Mouse (Mus musculus) heart, embryonic 13.5 days (tissue): ENCODE measurements at regions not wholly inside any gene's neighbourhood (a gene's known extent, or its start where the extent isn't known, plus 50 kb on each side); places are given as distances from the start of the nearest gene placed in this dataset.

Source experiments
- ATAC-seq: fragments of 200-750 bp; cut with Nextera tagmentation; 2 replicates; pipeline ENCODE4 v1.8.0; 2017; ENCODE audit warnings: moderate TSS enrichment; ENCODE audit not compliant: insufficient number of reproducible peaks, low FRiP score, low TSS enrichment; ENCODE audit errors: extremely low read depth
- H3K27ac ChIP-seq: fragments of 300-500 bp; sonication (generic); replicated peaks from 2 replicates; pipeline ENCODE4 v1.5.1; 2015; ENCODE audit warnings: moderate library complexity, mild to moderate bottlenecking, inconsistent platforms
- H3K27me3 ChIP-seq: fragments of 300-500 bp; sonication (generic); replicated peaks from 2 replicates; pipeline ENCODE4 v1.6.1; 2015; ENCODE audit warnings: mild to moderate bottlenecking, inconsistent platforms
- H3K36me3 ChIP-seq: fragments of 300-500 bp; sonication (generic); 2 replicates; pipeline ENCODE4 v1.6.1; 2015; ENCODE audit warnings: mild to moderate bottlenecking, inconsistent platforms
- H3K4me1 ChIP-seq: fragments of 300-500 bp; sonication (generic); 2 replicates; pipeline ENCODE4 v1.6.1; 2015; ENCODE audit warnings: inconsistent platforms
- H3K4me2 ChIP-seq: fragments of 300-500 bp; sonication (generic); 2 replicates; pipeline ENCODE4 v1.6.1; 2015; ENCODE audit warnings: inconsistent platforms, mild to moderate bottlenecking, moderate library complexity
- H3K4me3 ChIP-seq: fragments of 300-500 bp; sonication (generic); 2 replicates; pipeline ENCODE4 v1.5.1; 2015; ENCODE audit warnings: moderate library complexity, mild to moderate bottlenecking, inconsistent platforms
- H3K9ac ChIP-seq: fragments of 300-500 bp; sonication (generic); 2 replicates; pipeline ENCODE4 v1.6.1; 2015; ENCODE audit warnings: inconsistent platforms, mild to moderate bottlenecking, moderate library complexity
- H3K9me3 ChIP-seq: fragments of 300-500 bp; sonication (generic); 2 replicates; pipeline ENCODE4 v1.6.1; 2016; ENCODE audit warnings: inconsistent platforms
- WGBS: fragments of 180-500 bp; shearing (Covaris S2); methylation state at CpG from one replicate; pipeline ENCODE4 v1.1.7; 2015; ENCODE audit warnings: mixed read lengths; 5-methylcytosine and 5-hydroxymethylcytosine counted together

DNA sequence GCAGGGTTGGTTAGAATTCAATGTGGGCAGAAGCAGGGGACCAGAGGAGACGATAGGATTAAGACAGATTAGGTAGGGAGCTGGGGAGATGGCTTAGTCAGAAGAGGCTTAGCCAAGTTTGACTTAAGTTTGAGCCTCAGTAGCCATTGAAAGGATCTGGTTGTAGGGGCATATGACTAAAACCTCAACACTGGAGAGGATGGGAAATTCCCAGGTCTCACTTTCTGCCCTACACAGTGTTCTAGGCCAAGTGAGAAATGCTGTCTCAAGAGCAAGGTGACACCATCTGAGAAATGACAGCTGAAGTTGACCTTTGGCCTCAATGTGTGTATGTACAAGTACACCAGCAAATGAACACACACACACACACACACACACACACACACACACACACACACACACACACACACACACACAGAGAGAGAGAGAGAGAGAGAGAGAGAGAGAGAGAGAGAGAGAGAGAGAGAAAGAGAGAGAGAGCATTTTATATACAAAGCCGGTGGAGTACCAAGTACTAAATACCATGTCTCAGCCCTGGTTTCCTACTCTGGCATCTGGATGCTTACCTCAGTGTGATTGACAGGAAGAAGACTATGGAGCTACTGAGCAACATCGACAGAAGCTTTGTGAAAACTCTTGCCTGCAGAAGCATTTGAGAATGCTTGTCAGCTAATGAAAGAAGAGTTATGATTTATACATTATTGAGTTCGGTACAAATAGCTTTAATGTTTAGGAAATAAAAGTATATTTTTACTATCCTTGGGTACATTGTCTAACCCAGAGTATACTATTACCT is 85.3 kb upstream of the 4933412E24Rik start:
- Histone ChIP-seq H3K4me1 (no peaks in the 10 kb centered on the region), H3K9ac (no peak overlapping the region), H3K9me3 (no peaks in the 10 kb centered on the region), H3K36me3 (no peaks in the 10 kb centered on the region), H3K4me2 (no peak overlapping the region), H3K27ac (no peak overlapping the region), H3K27me3 (no peaks in the 10 kb centered on the region), H3K4me3 (no peak overlapping the region)
- WGBS: 76% methylated on average over 4 of the region's 4 CpGs
- ATAC-seq: no peak

DNA sequence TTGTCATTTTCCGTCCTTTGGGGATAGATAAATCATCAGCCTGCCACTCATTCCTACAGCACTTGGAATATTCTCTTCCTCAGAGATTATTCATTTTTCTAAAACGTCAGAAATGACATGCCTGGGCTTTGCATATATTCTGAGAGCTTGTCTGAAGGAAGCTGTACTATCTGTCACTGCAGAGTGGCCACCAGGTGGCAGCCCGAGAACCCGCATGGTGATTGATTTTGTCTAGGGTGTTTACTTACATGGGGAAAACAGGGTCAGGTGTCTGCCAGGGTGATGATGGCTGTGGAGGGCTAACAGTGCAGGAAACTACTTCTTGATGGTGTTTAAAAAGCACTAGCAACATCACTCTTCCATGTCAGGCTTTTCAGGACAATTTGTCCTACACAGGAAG is 80.7 kb upstream of the 4933412E24Rik start:
- Histone ChIP-seq H3K4me2 (no peak overlapping the region), H3K4me1 (no peaks in the 10 kb centered on the region), H3K36me3 (no peaks in the 10 kb centered on the region), H3K27me3 (no peaks in the 10 kb centered on the region), H3K4me3 (no peak overlapping the region), H3K9ac (no peak overlapping the region), H3K9me3 (no peaks in the 10 kb centered on the region), H3K27ac (no peak overlapping the region)
- 15% methylated on average over 4 of the region's 4 CpGs for WGBS
- no peak for ATAC-seq

DNA sequence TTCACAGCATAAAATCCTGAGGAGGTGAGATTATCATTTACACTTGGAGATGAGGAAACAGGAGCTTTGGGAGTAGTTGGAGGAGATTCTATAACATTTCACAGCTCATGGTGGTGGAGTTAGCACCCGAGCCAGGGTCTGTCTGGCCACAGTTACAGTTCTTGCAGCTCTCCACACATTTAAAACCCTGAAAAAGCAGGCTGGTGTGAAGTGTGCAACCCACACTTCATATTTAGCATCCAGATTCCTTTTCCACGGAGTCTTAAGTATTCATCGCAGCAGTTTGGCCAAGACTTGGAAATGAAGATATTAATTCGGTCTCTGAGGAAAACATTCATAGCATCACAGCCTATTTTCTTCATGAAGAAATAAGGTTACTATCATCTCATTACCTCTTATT is 79.7 kb upstream of the 4933412E24Rik start:
- Histone ChIP-seq H3K4me1 (no peaks in the 10 kb centered on the region), H3K36me3 (no peaks in the 10 kb centered on the region), H3K27me3 (no peaks in the 10 kb centered on the region), H3K4me3 (no peak overlapping the region), H3K9me3 (no peaks in the 10 kb centered on the region), H3K27ac (no peak overlapping the region), H3K9ac (no peak overlapping the region), H3K4me2 (no peak overlapping the region)
- 79% methylated on average over 4 of the region's 4 CpGs for WGBS
- no peak for ATAC-seq

DNA sequence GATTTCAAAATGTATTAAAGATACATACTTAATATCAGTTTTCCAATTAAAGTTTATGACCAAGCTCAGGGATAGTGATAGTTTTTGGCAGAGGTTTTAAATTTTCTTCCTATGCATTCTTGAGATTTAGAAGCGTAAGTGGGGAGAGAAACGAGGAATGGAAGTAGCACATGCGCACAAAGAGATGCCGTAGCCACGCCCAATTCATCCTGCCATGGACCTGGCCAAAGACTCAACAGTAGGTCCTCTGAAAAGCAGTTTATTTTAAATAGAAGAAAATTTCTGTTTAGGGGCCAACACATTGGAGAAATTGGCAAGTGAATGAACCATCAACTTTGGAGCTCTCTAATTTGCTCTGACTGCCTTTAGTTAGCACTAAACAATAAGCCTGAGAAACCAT is 73.5 kb upstream of the 4933412E24Rik start:
- no peak for ATAC-seq
- Histone ChIP-seq H3K4me2 (no peak overlapping the region), H3K4me1 (no peaks in the 10 kb centered on the region), H3K9me3 (no peaks in the 10 kb centered on the region), H3K9ac (no peak overlapping the region), H3K4me3 (no peak overlapping the region), H3K36me3 (no peaks in the 10 kb centered on the region), H3K27ac (no peak overlapping the region), H3K27me3 (no peaks in the 10 kb centered on the region)
- WGBS: 89% methylated on average over 5 of the region's 5 CpGs

DNA sequence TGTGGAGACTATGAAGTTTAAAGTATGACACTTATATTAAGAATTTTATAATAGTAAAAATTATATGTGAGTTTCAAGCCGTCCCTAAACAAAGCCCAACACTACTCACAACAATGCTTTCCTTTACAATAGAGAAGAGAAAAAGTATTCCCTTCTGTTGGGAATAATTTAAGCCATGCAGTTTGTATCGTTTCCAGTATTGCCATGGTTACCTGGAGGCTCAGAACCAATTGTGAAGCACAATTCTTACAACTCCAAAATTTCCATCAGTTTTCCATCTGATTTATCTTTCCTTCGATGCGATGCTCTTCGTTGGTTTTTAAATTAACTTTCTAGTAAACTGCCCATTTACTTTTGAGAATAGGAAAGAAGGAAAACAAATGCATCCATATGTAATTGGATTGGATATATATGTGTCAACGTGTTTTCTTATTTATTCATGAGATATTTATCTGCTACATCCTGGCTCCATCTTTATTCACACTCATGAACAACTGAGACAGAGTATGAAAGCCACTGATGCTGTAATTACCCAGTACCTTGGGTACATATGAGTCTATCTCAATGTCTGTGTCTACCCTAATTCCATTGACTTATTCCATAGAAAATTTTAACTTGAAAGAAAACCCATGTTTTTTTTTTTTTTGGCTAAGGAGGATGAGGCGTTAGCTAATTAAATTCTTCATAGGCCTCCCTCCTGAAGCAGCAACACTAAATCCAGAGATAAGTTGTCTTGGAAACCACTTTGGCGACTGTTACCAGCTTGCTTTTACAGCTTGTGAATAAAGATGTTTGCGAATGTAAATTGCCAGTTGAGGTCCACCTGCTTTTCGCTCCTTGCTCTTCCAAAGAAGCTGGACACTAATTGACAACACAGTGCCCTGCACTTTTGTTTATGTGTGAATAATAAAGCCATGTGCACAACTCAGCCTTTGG is 72.8 kb upstream of the 4933412E24Rik start:
- Histone ChIP-seq H3K9me3 (no peaks in the 10 kb centered on the region), H3K36me3 (no peaks in the 10 kb centered on the region), H3K4me3 (no peak overlapping the region), H3K27me3 (no peaks in the 10 kb centered on the region), H3K4me2 (no peak overlapping the region), H3K4me1 (no peaks in the 10 kb centered on the region), H3K9ac (no peak overlapping the region), H3K27ac (no peak overlapping the region)
- ATAC-seq: no peak
- WGBS: 78% methylated on average over 10 of the region's 10 CpGs
